Mouse (Mus musculus) spleen, adult 18-20 months (tissue): ENCODE measurements around the gene Fam178b.
A peak's percentile ranks its signal among the peaks of the same experiment; 100 is the strongest.

Source experiments
- DNase-seq, 2 experiments: peaks; one replicate each; pipeline ENCODE4 v3.0.0; 2022; ENCODE audit warnings: mixed read lengths in 2 of 2

The Fam178b gene

GRCm38 (mm10) chr1:36560903-36561302 is 122.1 kb downstream of the Fam178b start:
- no peak for DNase-seq

- no peak for DNase-seq
These were observed 123.1 kb downstream of the Fam178b start for GRCm38 (mm10) chr1:36559888-36560287.

DNA sequence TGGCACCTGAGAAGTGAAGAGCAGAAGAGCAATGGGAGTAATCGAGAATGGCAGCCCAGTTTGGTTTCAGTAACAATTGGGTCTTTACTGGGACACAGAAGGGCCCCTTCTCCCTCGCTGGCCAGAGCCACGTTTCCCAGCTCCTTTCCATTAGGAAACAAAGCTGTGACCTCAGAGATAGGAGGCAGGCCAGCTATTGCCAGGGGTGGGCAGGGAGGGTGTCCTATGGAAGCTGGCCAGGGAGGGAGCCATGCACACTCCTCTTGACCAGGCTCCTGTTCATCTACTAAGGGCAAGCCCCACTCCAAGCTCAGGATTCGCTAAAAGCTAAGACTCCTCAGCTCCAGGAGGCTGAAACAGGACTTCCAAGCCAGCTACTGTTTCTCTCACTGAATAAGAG is 123.7 kb downstream of the Fam178b start:
- no peak for DNase-seq

DNA sequence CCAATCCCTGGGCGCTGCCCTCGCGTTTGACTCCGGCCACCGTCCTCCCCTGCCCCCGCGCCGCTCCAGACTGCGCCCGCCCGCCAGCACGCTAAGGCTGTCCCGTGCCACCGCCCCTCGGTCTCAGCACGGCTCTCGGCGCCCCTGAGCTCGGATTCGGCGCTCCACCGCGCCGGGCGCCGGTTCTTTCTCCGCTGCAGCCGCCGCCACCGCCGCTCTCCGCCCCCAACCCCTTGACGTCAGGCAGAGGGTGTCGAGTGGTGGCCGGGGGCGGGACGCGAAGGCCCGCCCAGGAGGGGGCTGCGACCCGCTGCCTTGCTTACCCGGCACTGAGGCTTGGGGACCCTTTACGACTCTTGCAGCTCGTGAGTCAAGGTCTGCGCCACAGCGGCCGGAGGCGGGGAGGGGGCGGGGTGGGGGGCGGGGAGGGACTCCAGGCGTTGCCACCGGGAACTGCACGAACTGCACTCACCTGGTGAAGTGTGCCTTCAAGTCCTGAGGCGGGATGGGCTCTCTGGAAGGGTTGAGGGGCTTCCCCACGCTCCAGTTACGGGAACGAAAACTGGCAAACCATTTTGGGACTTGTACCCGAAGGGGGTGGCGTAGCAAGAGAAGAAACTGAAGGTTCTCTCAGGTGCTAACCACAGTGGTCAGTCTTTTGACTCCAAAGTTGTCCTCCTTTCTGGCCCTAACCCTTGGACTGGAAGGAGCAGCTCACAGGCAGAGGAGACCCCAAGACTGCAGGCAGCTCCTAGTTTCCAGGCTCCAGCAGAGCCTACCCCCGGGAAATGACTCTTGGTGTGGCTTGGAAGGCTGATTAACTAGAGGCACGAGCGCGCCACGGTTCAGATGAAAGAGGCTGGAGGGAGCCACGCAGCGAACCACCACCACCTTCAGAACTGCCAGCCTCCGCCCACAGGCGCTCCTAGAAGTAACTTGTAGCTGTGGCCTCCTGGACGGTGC is 124.7 kb downstream of the Fam178b start, which contains the start of gene Sema4c:
Sema4c (minus strand) TSS at position 319 of the 963 bp plus-strand sequence.
- peak; percentile 33 to 51 for DNase-seq

- DNase-seq: peak; percentile 34 to 48
These were observed 125.4 kb downstream of the Fam178b start for GRCm38 (mm10) chr1:36557457-36558011.

DNA sequence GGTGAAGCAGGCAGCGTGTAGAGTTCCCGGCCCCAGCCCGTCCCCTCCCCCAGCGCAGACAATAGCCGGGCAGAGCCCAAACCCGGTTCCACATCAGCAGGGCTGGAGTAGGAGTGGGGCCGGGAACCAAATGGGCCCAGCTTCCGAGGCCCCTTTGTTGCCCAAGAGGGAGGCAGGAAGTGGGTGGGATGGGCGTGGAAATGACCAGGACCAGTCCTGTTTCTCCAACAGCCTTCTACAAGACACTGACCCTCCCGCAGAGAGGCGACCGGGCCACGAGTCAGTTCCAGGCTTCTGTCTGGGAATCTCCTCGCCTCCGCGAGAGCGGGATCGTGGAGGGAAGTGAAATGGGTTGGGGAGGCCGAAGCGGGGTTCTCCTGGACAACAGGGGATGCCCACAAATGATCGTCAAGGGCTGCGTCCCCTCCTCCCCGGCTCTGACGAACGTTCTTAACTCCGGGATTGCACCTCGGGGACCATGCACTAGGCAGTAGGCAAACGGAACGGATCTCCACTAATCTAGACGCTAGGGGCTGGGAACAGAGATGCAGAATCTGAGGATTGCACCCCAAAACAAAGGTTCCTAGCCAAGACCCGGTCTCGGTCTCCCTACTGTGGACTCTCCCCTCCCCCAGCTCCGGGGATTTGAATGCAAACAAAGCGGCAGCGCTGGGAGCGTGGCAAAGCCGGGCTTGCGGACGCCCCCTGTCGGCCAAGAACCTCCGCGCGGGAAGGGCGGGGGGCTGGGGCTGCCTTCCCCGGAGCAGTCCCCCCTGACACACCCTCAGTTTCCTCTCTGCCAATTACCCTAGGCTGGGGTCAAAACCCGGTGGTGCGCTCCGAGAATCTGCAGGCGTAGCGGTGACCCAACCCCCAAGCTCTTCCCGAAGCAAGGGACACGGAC is 126.2 kb downstream of the Fam178b start:
- DNase-seq: peak; percentile 54 to 77

DNA sequence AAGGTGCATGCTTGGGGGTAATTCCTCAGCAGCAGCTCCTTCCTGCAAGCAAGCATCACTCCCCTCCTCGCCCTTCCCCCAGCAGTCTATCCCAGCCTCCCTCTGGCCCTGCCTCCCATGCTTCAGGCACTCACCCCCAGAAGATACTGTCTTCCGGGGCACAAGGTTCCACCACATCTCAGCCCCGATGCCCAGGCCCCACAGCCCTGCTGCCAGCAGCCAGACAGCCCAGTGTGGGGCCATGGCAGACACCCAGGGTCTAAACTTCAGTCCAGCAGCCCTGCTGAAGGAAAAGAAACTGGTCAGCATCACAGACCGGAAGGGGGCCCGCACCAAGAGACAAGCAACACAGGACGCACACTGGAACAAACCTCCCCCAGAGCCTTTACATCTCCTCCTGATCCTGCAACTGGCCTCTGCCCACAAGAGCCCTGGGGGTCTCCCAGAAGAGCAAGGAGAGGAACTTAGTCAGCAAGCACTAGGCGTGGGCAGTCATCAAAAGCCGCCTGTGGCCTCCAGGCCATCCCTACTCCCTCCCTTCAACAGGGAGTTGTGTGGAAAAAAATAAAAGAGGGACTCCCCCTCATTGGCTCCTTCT is 127.1 kb downstream of the Fam178b start:
- no peak for DNase-seq

GRCm38 (mm10) chr1:36554633-36555399 is 128.2 kb downstream of the Fam178b start:
- no peak for DNase-seq

DNA sequence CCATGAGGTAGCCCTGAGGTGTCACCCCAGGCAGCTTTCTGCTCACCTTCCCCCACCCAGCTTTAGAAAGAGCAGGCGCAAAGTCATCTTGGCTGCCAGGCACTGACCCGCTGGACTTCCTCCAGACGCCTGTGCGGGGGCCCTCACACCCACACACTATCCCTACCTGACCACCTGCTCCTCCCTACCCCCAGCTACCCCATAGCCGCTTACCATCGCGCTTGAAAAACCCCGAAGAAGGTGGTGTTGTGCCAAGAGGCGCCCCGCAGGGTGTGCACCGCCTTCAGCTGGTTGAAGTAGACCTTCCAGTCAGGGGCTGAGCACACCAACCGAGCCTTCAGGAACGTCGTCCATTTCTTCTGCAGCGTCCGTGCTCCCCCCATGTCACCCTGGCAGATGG is 130.5 kb downstream of the Fam178b start:
- no peak for DNase-seq

- DNase-seq: no peak
These were observed 131.1 kb downstream of the Fam178b start for GRCm38 (mm10) chr1:36551904-36552303.

- no peak for DNase-seq
These were observed 132.7 kb downstream of the Fam178b start for GRCm38 (mm10) chr1:36550075-36550863.

DNA sequence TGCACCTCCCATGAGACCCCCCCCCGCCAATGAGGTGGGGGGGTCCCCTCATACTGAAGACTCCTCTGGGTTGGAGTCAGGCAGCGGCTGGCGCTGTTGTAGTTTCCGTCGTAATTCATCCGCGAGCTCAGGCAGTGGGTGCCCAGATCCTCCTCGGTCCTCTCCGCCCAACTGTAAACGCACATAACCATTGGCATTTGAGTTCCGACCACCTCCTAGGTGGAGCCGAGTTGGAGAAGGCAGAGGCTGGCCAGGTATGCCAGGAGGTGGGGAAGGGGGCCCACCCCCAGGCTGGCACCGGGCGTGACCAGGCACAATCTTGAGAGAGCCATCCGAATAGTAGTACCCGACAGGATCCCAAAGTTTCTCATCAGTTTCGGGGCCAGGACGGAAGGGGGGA is 133.5 kb downstream of the Fam178b start:
- no peak for DNase-seq

GRCm38 (mm10) chr1:36548771-36549170 is 134.2 kb downstream of the Fam178b start:
- DNase-seq: no peak

GRCm38 (mm10) chr1:36547981-36548598 is 134.9 kb downstream of the Fam178b start:
- no peak for DNase-seq

GRCm38 (mm10) chr1:36546888-36547471 is 136.0 kb downstream of the Fam178b start, which contains the start of gene Ankrd39:
Ankrd39 (minus strand) TSS chr1:36547445.
- peak; percentile 90 to 93 for DNase-seq

- DNase-seq: peak in 1 of 2 experiments; percentile 45
These were observed 137.0 kb downstream of the Fam178b start for GRCm38 (mm10) chr1:36545845-36546600.

- no peak for DNase-seq
These were observed 137.6 kb downstream of the Fam178b start for GRCm38 (mm10) chr1:36545382-36545781.

DNA sequence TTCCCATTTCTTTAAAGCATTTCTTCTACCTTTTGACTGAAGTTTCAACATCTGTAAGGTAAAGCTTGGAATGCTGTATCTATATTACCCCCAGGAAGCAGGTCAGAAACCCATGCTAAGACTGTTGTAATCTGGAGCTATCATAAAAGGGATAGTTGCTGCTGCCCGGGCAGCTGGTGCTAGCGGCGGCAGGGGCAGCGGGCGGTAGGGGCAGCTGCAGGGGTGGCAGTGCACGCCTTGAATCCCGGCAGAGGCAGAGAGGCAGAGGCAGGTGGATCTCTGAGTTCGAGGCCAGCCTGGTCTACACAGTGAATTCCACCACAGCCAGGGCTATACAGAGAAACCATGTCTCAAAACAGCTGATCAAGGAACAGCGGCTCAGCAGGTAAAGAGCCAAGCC is 140.1 kb downstream of the Fam178b start:
- DNase-seq: no peak

DNA sequence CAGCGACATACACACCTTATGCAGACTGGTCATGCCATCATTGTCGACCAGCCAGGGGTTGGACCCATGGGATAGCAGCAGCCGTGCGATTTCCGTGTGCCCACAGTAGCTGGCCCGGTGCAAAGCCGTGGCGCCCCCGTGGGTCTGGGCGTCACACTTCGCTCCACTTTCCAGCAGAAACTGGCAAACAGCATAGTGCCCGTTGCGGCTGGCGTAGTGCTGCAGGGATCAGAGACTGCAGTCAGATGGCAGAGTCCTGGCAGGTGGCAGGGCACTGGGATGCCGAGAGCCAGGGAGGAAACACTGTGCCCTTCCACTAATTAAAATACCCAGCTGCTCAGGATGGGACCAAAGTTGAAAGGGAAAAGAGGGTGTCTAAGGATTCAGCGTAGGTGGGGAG is 141.1 kb downstream of the Fam178b start:
- DNase-seq: no peak
